Mouse (Mus musculus): Measurements from ENCODE around the gene Tnnt3.

DNA sequence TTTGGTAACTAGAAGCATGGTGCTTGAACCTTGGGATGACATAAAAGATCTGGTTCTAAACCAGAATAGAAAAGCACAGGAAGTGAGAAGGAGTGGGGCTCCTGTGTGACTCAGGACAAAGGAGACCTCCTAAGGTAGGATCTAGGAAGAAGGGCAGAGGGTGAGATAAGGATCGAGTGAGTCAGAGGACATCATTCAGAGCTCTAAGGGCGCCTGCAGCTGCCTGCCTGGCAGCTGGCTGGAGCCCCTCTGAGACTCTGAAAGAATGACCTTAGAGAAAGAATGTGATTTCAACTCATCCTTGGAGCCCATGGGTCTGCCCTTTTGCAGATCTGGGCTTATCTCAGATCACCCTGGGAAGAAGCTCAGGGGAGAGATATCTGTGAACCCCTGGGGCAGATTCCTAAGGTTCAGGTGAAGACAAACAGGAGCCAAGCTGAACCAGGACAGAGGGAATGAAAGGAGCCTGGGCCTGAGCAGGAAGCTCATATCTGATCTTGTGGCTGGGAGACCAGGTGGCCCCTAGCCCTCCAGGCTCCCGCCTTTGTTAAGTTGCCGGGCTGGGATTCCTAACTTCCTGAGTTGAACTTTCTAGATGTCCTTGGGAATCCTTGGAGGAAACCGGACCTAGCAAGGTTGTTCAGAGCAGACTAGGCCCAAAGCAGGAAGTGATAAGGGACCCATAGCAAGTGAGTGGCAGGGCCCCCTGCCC lies 530 bp downstream of the Tnnt3 start:
- TF ChIP-seq CTCF (IDR thresholded peaks at IDR 0.05; ENCODE audit: low read depth), result no peak
- no peak for TF ChIP-seq EP300 (optimal IDR thresholded peaks at IDR 0.05)

All from stomach, postnatal 0 days (tissue).